In genomic region chr2:59599338-59600111, GRCm38 (mm10) we compare ENCODE assay signal across 8 mouse cellular contexts. TPM values are rescaled to one million over a fixed set of nuclear protein-coding genes. Genes with fewer than 3 reads are reported as not detected.
A peak's percentile ranks its signal among the peaks of the same experiment; 100 is the strongest.
DNase-seq lines count a peak whose midpoint lies in the region; ATAC-seq and TF ChIP-seq lines count a peak whose summit lies in the region.

No protein-coding gene starts in this region.

- no peak overlapping the region for H3K4me3 ChIP-seq in embryonic fibroblast, embryonic 13.5 days (ENCODE audit: insufficient read depth, low read length)
- H3K4me3 ChIP-seq in intestine, postnatal 0 days (ENCODE audit: low read depth, low read length), result no peak overlapping the region
- no peak overlapping the region for H3K4me3 ChIP-seq in liver, embryonic 16.5 days (ENCODE audit: low read depth, low read length)

- H3K27me3 ChIP-seq in intestine, postnatal 0 days (replicated peaks; ENCODE audit: control insufficient read depth, insufficient read depth, low read length), result no peaks in the 10 kb centered on the region
- H3K27me3 ChIP-seq in liver, embryonic 16.5 days (ENCODE audit: control insufficient read depth, insufficient read depth, low read depth, low read length), result no peaks in the 10 kb centered on the region

- H3K4me1 ChIP-seq in embryonic fibroblast, embryonic 13.5 days (ENCODE audit: control insufficient read depth, insufficient read depth, low read length), result peaks cover 3% of the 10 kb centered on the region
- H3K4me1 ChIP-seq in intestine, postnatal 0 days (replicated peaks; ENCODE audit: control insufficient read depth, insufficient read depth, low read length), result no peaks in the 10 kb centered on the region
- no peaks in the 10 kb centered on the region; the same call in none of the 2 replicates for H3K4me1 ChIP-seq in liver, embryonic 16.5 days (ENCODE audit: control insufficient read depth, low read depth, low read length)

- H3K4me2 ChIP-seq in intestine, postnatal 0 days (replicated peaks; ENCODE audit: low read depth), result peak overlapping the region; percentile 31
- peak overlapping the region; percentile 28 for H3K4me2 ChIP-seq in liver, embryonic 16.5 days (ENCODE audit: low read depth, low read length)

- DNase-seq in testis, postnatal 10 days (ENCODE audit: low spot score), result peak; percentile 50
- no peak for DNase-seq in testis, postnatal 14 days (ENCODE audit: low spot score)
- DNase-seq in left cerebral cortex, postnatal 25 days (ENCODE audit: low spot score in 2 of 2), result no peak
- DNase-seq in layer of hippocampus, postnatal 25 days (ENCODE audit: extremely low spot score in 1 of 2, low spot score in 1 of 2), result no peak
- no peak for DNase-seq in urinary bladder, postnatal 25 days (ENCODE audit: low spot score)

- no peaks in the 10 kb centered on the region for H3K9me3 ChIP-seq in intestine, postnatal 0 days (ENCODE audit: control insufficient read depth)
- no peaks in the 10 kb centered on the region for H3K9me3 ChIP-seq in liver, embryonic 16.5 days (replicated peaks; ENCODE audit: control insufficient read depth, low read length)

- H3K36me3 ChIP-seq in intestine, postnatal 0 days (ENCODE audit: control insufficient read depth, insufficient read depth), result no peaks in the 10 kb centered on the region
- no peaks in the 10 kb centered on the region for H3K36me3 ChIP-seq in liver, embryonic 16.5 days (ENCODE audit: control insufficient read depth, insufficient read depth)

- no peak for TF ChIP-seq POLR2A in embryonic fibroblast, embryonic 13.5 days (IDR thresholded peaks at IDR 0.05; ENCODE audit: low read depth, low read length)

- WGBS in intestine, postnatal 0 days, result 7% methylated on average over 7 of the region's 7 CpGs
- 18% methylated on average over 7 of the region's 7 CpGs for WGBS in liver, embryonic 16.5 days (ENCODE audit: insufficient replicate concordance)

- peak; percentile 96 for ATAC-seq in intestine, postnatal 0 days
- peak; percentile 53; the same call in 1 of the 2 replicates for ATAC-seq in liver, embryonic 16.5 days (ENCODE audit: low read depth)

- H3K27ac ChIP-seq in embryonic fibroblast, embryonic 13.5 days (ENCODE audit: insufficient read depth, low read length), result peak overlapping the region; percentile 67
- H3K27ac ChIP-seq in intestine, postnatal 0 days (ENCODE audit: low read depth, low read length), result peak overlapping the region; percentile 67
- peak overlapping the region; percentile 51; the same call in 1 of the 2 replicates for H3K27ac ChIP-seq in liver, embryonic 16.5 days (ENCODE audit: low read length)

- H3K9ac ChIP-seq in intestine, postnatal 0 days (ENCODE audit: low read depth, low read length), result 0 out of 2 replicates have a peak overlapping the region, but pooled peaks have one; percentile 8
- no peak overlapping the region for H3K9ac ChIP-seq in liver, embryonic 16.5 days (ENCODE audit: low read depth, low read length)

- intact Hi-C loops in left cerebral cortex, postnatal 25 days (cut with DNase I), result no loop called here

- no peak for TF ChIP-seq CTCF in embryonic fibroblast, embryonic 13.5 days (IDR thresholded peaks at IDR 0.05; ENCODE audit: borderline replicate concordance, insufficient read depth, low read length)
- peak; percentile 14; the same call in 1 of the 2 replicates for TF ChIP-seq CTCF in intestine, postnatal 0 days (IDR thresholded peaks at IDR 0.05; ENCODE audit: low read depth)

RNA-seq across cellular contexts. Expression of gene Tanc1, which starts 12.3 kb away (rescaled TPM):
- 61.8 and 66.1 TPM in 2 replicates for polyA plus RNA-seq in embryonic fibroblast, embryonic 13.5 days (2011; ENCODE audit: insufficient read length, low read depth, missing spikeins)
- 8.5 and 10.1 TPM in 2 replicates for polyA plus RNA-seq in intestine, postnatal 0 days (2015; fragmentation: Nextera tagmentation; extraction: Ambion mirVana)
- 3.5 and 3.9 TPM in 2 replicates for polyA plus RNA-seq in liver, embryonic 16.5 days (2015; fragmentation: Nextera tagmentation; extraction: Ambion mirVana)
- 10 to 100 TPM; 20.1 to 25.4 TPM for total RNA-seq in left cerebral cortex, postnatal 25 days (2021)
- 100 to 1,000 TPM in 1 of 2 experiments, 10 to 100 TPM in 1; 93.6 to 107 TPM for total RNA-seq in layer of hippocampus, postnatal 25 days (2021)
